Mouse (Mus musculus): ENCODE results near the gene Gm10961. TPM values are rescaled to one million over a fixed set of nuclear protein-coding genes. Genes with fewer than 3 reads are reported as not detected.

Gm10961 gene
- polyA plus RNA-seq, 1 experiment from 2014 or later = not detected

GRCm38 (mm10) chr3:107670500-107670899 lies 39.4 kb downstream of the Gm10961 start:
- Histone ChIP-seq H3K4me2 (no peak overlapping the region), H3K36me3 (peaks cover 88% of the 10 kb centered on the region), H3K4me1 (no peaks in the 10 kb centered on the region), H3K9me3 (no peaks in the 10 kb centered on the region), H3K9ac (no peak overlapping the region), H3K4me3 (no peak overlapping the region), H3K27ac (no peak overlapping the region), H3K27me3 (no peaks in the 10 kb centered on the region)
- ATAC-seq (ENCODE audit: insufficient number of reproducible peaks, low FRiP score, low TSS enrichment, low read depth) = no peak
- WGBS = 80% methylated on average over 4 of the region's 4 CpGs

- Histone ChIP-seq H3K27me3 (no peaks in the 10 kb centered on the region), H3K4me3 (no peak overlapping the region), H3K9ac (no peak overlapping the region), H3K4me2 (no peak overlapping the region), H3K9me3 (no peaks in the 10 kb centered on the region), H3K27ac (no peak overlapping the region), H3K4me1 (no peaks in the 10 kb centered on the region), H3K36me3 (peaks cover 85% of the 10 kb centered on the region)
- 92% methylated on average over 2 of the region's 2 CpGs for WGBS
- no peak for ATAC-seq (ENCODE audit: insufficient number of reproducible peaks, low FRiP score, low TSS enrichment, low read depth)
Observed at GRCm38 (mm10) chr3:107671509-107671908, 40.4 kb downstream of the Gm10961 start.

GRCm38 (mm10) chr3:107680790-107681576 lies 49.9 kb downstream of the Gm10961 start:
- H3K9ac ChIP-seq = no peak overlapping the region
- H3K36me3 ChIP-seq = peaks cover 13% of the 10 kb centered on the region
- ATAC-seq (ENCODE audit: insufficient number of reproducible peaks, low FRiP score, low TSS enrichment, low read depth) = peak; percentile 61; the same call in 1 of the 2 replicates
- H3K4me2 ChIP-seq = peak overlapping the region; percentile 17
- H3K27me3 ChIP-seq = no peaks in the 10 kb centered on the region
- H3K27ac ChIP-seq = peak overlapping the region; percentile 78
- no peaks in the 10 kb centered on the region for H3K9me3 ChIP-seq
- WGBS = 12% methylated on average over 7 of the region's 7 CpGs
- H3K4me1 ChIP-seq = peaks cover 39% of the 10 kb centered on the region
- H3K4me3 ChIP-seq = no peak overlapping the region

Other genes starting within 250 kb of the Gm10961 start
- 0.54 and 0.61 TPM in 2 replicates for gene Kcnc4, start 171.8 kb upstream of the Gm10961 start, polyA plus RNA-seq (2015; fragmentation: Nextera tagmentation; extraction: Ambion mirVana)
- gene Slc6a17, start 113.3 kb upstream of the Gm10961 start, polyA plus RNA-seq (2015; fragmentation: Nextera tagmentation; extraction: Ambion mirVana) = 6.5 TPM in 2 replicates
- gene Ubl4b, start 76.2 kb upstream of the Gm10961 start, polyA plus RNA-seq (2015; fragmentation: Nextera tagmentation; extraction: Ambion mirVana) = 0.16 TPM in 1 of 2 replicates, not detected in the other
- 10.4 and 10.5 TPM in 2 replicates for gene Alx3, start 36.3 kb upstream of the Gm10961 start, polyA plus RNA-seq (2015; fragmentation: Nextera tagmentation; extraction: Ambion mirVana)
- 47.5 and 55.8 TPM in 2 replicates for gene Strip1, start 372 bp downstream of the Gm10961 start, polyA plus RNA-seq (2015; fragmentation: Nextera tagmentation; extraction: Ambion mirVana)
- gene Ahcyl1, start 65.2 kb downstream of the Gm10961 start, polyA plus RNA-seq (2015; fragmentation: Nextera tagmentation; extraction: Ambion mirVana) = 61.5 and 74.7 TPM in 2 replicates
- gene Csf1, start 129.1 kb downstream of the Gm10961 start, polyA plus RNA-seq (2015; fragmentation: Nextera tagmentation; extraction: Ambion mirVana) = 17.0 and 20.7 TPM in 2 replicates
- not detected in 2 replicates for gene Eps8l3, start 245.9 kb downstream of the Gm10961 start, polyA plus RNA-seq (2015; fragmentation: Nextera tagmentation; extraction: Ambion mirVana)

All from limb, embryonic 15.5 days (tissue).